Mouse (Mus musculus): ENCODE results near the gene Atg14.
A peak's percentile ranks its signal among the peaks of the same experiment; 100 is the strongest.
"Not testable (repeated sequence)": the region's sequence is repeated elsewhere in the genome, so short reads cannot be mapped to it uniquely, and the experiment has no call there.

The Atg14 gene

DNA sequence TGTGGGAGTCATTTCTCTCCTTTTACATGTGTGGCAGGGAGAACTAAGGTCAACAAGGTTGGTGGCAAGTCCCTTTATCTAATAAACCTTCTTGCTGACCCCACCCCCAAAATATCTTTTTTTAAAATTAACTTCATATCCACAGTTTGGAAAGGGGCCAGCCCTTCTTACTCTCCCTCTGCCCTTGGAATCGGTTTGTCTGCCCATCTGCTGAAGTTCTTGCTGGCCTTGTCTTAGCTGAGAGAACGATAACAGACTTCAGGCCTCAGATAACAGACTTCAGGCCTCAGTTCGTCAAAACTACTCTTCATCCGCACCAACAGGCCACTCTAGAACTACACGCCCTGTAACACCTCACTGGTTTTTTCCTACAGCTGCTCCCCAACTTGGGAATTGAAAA lies 26.2 kb downstream of the Atg14 start:
- no peak for DNase-seq (ENCODE audit: low read depth in 2 of 2, low spot score in 2 of 2)

DNA sequence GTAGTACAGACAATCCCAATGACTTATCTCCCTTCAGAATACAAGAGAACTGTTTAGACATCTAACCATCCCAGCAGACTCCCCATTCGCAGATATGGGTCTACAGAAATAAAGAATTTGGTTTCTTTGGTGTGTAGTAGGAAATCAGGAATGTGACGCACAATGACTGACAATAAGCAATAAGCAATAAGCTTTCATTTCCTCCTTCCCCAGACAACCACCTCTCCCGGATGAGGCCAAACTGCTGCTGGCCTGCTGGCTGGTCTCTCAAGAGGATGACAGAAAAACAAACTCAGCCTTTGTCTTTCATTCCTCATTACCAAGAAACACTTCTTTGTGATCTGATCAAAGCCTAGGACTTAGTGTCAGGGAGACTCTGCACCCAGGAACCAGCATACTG lies 28.2 kb downstream of the Atg14 start:
- DNase-seq (ENCODE audit: low read depth in 2 of 2, low spot score in 2 of 2), result no peak

DNA sequence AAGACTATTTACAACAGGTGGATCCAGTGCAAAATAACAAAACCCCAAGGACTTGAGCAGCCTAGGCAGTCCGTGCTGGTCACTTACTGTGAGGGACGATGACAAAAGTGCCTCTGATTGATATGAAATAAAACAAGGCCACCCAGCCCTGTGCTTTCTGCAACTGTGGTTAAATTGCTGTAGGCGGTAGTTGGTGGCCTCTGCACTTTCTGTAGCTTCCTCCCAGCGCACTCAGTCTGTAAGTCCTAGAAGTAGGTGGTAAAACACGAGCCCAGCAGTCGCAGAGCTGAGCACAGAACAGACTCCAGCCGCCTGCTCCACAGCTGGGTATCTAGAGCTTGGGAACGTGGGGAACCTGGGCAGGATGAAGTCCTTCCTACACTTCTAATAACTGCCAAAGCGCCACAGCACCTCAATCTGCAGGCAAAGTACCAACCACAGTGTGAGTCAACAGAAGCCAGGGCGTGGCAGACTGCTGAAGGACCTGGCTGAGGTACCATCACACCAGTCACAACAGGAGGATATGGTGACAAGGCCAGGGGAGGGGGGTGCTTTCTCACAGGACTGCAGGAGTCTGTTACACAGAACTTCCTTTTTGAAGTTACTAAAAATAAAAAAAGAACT lies 29.0 kb downstream of the Atg14 start:
- DNase-seq (ENCODE audit: low read depth in 2 of 2, low spot score in 2 of 2), result peak in 1 of 2 experiments; percentile 3

DNA sequence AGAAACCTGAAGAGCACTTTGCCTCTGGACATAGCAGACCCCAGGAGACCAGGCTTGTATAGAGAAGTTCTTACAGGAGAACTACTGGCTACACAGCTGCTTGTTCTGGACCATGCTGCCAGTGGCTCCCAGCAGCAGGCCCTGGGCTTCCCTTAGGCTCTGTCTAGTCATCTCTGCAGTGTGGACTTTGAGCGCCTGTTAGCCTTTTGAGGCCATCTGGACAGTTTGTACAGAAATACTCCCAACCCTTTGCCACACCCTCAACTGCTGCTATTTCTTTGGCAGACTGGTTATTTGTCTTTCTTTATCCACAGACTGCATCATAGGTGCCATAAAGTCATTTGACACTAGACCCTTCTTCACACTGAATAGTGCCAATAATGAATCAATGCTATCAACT lies 35.4 kb downstream of the Atg14 start:
- DNase-seq (ENCODE audit: low read depth in 2 of 2, low spot score in 2 of 2), result no peak

DNA sequence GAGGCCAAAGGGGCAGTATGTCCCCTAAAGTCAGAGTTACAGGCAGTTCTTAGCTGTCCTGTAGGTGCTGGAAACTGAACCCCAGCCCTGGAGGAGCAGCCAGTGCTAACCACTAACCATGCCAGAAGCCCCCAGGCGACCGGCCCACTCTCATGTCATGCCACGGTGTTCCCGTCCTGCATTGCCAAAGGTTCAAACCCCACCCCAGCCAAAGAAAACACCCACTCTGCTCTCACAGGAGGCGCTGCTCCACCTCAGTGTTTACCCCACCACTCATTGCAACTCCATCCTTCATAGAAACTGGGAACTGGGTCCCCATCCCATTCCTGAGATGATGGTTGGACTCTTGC lies 36.3 kb downstream of the Atg14 start:
- DNase-seq (ENCODE audit: low read depth in 2 of 2, low spot score in 2 of 2), result no peak

DNA sequence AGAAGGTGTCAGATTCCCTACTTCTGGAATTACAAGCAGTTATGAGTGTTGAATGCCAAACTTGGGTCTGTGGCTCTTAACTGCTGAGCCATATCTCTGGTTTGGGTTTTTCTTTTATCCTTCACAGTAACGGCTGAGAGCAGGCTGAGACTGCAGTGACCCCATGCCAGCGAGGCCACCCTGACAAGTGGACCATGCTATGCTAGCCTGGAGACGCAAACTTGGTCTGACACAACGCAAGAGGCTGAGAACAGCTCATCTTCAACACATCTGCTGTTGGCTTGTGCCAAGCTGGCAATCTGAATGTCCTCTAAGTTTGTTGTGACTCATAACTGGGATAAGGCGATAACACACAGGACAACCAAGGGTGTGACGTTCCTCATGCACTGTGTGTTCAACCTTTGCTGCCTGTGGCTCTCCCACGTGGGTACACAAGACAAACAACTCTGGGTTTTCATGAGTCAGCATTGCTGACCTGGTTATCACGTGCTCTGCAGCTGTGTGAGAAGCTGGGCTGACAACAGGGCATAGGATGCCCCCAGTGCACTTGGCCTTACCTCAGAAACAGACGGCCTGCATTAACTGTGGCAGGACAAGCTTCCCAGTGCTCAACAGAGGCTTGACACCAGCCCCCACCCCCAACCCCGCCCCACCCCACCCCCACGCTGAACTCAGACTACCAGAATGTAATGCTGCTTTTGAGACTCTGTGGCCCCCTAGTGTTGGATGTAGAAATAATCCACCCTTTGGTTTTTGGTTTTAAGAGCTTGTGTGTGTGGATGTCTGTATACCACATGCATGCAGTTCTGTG lies 36.9 kb downstream of the Atg14 start:
- peak in 1 of 2 experiments; percentile 10 for DNase-seq (ENCODE audit: low read depth in 2 of 2, low spot score in 2 of 2)

DNA sequence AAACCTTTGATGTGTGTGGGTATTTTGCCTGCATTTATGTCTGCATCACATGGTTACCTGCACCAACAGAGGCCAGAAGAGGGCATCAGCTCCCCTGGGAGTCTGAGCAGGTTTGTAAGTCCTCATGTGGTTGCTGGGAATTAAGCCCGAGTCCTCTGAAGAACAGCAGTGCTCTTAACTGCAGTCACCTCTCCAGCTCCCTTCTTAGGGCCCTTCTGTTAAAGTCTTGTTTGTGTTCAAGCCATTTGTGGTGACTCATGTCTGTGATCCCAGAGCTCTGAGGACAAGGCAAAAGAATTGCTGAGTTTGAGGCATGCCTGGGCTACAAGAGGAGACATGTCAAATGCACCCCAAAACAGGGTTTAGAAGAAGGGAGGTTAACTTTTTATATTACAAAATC lies 38.0 kb downstream of the Atg14 start:
- no peak for DNase-seq (ENCODE audit: low read depth in 2 of 2, low spot score in 2 of 2)

DNA sequence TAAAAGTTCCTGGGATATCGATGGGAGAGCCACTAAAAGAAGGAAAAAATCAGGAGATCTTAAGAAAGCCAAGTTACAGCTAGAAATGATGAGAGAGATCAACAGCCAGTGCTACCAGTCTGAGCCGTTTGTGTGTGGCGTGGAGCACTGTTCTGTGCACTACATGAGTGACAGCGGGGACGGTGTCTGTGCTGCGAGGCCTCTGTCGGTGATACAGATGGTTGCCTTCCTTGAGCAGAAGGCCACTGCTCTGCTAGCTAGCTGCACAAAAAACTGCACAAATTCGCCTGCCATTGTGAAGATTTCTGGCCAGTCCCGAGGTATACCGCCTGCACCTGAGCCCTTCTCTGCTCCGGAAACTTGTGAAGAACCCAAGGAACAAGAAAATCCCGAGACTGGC lies 40.9 kb downstream of the Atg14 start:
- DNase-seq (ENCODE audit: low read depth in 2 of 2, low spot score in 2 of 2), result not testable (repeated sequence)

DNA sequence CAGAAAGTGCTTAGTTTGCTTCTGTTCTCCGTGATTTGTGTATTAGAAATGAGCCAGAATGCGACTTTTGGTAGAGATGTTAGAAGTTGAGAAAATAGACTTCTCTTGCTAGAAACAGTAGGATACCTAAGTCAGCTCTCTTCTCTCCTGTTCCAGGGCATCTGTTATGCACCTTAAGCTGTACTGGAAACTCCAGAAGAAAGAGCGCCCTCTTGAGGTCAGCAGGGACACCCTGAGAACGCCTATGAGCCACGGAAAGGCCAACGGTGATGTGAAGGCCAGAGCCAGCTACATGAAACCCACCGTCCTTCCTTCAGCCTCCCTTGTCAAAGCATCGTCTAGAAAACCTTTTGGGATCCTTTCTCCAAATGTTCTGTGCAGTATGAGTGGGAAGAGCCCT lies 41.4 kb downstream of the Atg14 start:
- DNase-seq (ENCODE audit: low read depth in 2 of 2, low spot score in 2 of 2), result peak; percentile 25 to 54

DNA sequence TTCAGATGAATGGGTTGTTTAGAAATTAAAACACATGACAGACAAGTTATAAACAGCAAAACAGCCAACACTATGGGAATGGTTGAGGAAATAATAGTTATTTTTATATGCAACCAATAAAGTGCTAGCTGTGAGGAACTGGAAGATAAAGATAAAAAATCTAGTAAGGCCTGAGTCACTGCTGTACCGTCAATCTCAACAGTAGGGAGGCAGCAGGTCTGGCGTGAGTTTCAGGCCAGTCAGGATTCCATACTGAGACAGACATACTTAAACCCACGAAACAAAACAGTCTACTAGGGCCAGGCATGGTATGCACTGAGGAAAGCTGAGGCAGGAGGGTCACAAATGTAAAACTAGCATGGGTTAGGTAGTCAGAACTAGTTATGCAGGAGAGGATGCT lies 42.2 kb downstream of the Atg14 start:
- DNase-seq (ENCODE audit: low read depth in 2 of 2, low spot score in 2 of 2), result no peak

DNA sequence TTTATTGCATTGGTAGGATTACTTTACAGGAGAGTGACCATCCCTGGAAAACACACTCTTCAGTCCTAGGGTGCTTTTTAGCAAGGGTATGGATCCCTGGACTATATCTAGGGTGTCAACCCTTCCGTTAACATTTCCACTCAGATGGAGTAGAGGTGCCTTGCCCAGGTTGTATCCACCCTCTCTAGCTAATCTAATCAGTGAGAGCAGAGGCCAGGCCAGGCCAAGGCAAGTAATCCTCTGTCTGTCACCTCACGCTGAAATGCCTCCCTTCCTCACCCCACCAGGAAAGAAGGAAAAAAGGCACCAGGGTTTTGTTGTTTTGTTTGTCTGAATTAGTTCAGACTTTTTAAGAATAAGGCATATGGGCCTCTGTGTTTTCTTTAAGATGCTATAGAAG lies 42.6 kb downstream of the Atg14 start:
- no peak for DNase-seq (ENCODE audit: low read depth in 2 of 2, low spot score in 2 of 2)

DNA sequence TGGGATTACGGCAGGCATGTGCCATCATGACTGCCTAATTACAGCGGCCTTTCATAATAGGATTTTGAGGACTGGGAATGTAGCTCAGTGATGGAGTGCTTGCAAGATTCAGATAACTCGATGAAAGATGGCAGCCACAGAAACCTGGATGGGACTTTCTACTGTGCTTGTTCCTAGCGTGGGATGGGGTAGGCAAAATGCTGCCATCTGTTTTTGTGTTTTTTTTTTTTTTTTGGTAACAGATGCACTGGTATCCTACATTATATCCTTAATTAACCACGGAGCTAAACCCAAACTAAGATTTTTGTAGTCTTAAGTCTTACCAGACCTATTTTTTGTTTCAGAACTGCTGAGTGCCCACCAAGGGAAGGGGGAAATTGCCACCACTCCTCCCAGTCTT lies 44.6 kb downstream of the Atg14 start:
- DNase-seq (ENCODE audit: low read depth in 2 of 2, low spot score in 2 of 2), result no peak

DNA sequence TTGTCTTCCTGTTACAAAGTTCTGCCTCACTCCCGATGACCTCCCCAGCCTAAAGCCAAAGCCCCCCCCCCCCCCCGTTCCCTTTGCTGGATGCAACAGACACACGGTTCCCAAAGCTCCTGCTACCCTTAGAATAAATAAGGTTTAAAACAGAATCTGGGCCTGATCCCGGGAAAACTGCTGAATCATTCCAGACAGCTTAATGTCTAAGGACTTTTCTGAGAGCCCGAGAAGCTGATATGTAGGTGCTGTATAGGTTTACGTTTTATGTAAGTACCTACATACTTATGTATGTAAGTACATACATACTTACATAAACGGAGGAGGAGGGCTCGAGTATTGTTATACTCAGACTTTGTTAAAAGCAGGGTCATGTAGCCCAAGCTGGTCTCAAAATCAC lies 45.1 kb downstream of the Atg14 start:
- DNase-seq (ENCODE audit: low read depth in 2 of 2, low spot score in 2 of 2), result no peak

DNA sequence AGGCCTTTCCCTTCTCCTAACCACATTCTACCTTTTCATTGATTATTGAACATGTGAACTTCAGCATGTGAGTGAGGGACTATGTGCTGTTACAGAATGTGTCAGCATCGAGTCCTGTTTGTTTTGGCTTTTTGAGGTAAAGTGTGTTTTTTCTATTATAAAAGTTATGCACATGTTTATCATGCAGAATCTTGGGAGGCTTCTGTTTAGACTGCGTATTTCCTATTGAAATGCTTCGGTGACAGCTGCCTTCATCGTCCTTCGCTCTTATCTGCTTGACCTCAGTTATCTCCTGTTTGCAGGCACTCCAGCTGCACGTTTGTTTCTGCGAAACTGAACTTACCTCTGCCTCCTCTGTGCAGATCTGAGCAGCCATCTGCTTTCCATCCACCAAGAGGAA lies 48.1 kb downstream of the Atg14 start:
- DNase-seq (ENCODE audit: low read depth in 2 of 2, low spot score in 2 of 2), result no peak

DNA sequence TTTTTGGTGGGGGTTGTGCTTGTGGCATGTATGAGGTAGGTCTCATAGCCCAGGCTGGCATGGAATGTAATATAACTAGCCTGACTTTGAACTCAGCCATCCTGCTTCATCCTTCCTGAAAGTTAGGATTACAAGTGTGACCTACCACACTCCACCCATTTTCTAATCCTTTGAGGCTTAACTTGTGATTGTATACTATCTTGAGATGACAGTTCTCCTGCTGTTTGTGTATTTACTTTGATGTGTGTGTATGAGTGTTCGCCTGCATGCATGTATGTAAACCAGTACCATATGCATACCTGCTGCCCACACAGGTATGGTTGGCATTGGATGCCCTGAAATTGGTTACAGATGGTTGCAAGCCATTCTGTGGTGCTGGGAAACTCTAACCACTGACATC lies 48.8 kb downstream of the Atg14 start:
- DNase-seq (ENCODE audit: low read depth in 2 of 2, low spot score in 2 of 2), result no peak

DNA sequence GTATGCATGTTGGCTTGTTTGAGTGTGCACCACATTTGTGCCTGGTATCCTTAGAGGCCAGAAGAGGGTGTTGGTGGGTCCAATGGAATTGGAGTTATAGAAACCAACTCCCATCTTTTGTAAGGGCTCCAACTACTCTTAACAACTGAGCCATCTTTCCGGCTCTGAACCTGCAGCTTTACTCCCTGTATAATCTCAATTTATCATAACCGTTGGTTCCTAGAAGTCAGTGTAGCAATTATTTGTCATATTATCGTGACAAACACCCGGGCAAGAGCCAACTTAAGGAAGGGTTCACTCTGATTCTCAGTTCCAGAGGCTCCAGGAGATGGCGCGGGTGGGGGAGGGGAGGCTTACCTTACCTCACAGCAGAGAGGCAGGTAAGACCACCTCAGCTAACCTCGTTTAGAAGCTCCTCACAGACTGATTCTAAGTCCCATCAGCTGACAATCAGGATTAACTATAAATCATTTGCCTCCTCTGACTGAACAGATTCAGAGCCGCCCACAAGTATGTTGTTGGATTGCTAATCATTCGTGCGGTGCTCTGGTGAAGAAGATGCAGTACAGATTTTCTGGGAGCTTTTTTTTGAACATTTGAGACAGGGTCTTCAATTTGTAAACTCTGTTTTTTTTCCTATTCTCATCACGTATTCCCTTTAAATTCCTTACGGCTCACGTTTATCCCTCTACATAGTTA lies 49.5 kb downstream of the Atg14 start:
- no peak for DNase-seq (ENCODE audit: low read depth in 2 of 2, low spot score in 2 of 2)

DNA sequence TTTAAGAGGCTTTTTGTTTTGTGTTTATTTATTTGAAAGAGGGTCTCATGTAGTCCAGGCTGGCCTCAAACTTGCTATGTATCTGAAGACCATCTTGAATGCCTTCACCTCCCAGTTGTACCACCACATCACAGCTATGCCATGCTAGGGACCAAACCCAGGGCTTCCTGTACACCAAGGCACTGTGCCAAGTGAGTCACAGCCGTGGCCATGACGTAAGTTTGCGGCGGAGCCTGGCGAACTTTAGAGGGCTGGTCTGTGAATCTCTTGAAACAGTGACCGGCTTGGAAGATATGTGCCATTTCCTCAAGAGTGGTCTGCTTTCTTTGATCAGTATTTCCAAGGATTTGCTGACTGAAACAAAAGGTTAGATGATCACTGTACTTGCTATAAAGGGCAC lies 51.8 kb downstream of the Atg14 start:
- DNase-seq (ENCODE audit: low read depth in 2 of 2, low spot score in 2 of 2), result peak in 1 of 2 experiments; percentile 3

DNA sequence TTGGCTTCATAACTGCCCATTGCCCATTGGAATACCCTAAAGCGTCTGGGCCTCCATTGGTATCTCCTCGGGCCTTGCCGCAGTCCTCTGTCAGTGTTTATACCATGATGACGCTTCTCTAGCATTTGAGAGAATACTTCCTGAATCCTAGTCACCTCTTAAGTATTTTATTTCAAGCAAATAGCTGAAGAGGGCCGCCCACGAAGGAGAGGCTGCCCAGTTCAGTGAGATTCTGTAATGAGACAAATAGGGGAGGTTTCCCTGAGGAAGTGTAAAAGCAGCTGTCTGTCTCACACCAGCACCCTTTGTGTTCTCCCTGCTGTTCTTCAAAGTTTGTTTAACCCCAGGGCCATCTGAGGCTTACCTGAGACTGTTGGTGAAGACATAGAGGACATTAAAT lies 53.7 kb downstream of the Atg14 start:
- no peak for DNase-seq (ENCODE audit: low read depth in 2 of 2, low spot score in 2 of 2)

DNA sequence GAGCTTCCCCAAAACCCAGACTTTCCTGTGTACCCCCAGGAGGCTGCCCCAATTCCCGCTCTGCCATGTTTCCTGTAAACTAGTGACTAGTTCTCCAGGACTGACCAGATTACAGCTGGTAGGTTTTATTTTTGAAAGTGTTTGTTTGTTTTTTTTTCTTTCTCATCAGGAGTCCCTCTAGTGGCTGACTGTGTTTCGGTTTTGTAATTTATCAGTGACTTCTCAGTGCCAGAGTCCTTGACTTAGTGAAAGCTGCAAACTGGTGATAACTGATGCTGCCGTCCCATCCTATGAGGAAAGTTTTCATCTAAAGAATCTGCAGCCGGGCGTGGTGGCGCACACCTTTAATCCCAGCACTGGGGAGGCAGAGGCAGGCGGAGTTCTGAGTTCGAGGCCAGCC lies 54.8 kb downstream of the Atg14 start:
- DNase-seq (ENCODE audit: low read depth in 2 of 2, low spot score in 2 of 2), result no peak

DNA sequence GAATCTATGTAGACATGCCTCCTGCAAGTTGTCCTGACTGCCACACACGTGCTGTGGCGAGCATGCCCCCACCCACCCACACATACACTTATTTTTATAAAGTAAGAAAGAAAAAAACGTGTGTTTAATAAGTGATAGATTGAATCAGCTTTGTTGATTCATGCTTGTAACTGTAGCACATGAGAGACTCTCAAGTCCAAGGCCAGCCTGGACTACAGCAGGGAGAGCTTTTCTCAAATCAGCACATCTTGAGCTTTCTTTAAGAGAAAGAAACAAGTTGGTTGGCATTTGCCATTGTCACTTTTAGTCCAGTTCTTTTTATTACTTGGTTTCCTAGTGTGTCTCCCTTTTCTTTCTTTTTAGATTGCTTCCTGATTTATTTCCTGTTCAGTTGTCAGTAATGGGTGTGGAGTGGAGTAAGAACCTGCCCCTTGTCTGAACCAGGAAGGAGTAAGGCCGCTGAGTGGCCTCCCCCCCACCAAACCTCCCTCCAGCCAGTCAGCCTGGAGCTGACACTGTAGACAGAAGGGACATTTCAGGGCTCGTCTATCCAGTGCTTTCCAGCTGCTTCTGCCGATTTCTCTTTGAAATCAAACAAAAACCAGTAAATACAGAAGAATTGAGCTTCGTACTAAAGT lies 55.5 kb downstream of the Atg14 start:
- no peak for DNase-seq (ENCODE audit: low read depth in 2 of 2, low spot score in 2 of 2)

DNA sequence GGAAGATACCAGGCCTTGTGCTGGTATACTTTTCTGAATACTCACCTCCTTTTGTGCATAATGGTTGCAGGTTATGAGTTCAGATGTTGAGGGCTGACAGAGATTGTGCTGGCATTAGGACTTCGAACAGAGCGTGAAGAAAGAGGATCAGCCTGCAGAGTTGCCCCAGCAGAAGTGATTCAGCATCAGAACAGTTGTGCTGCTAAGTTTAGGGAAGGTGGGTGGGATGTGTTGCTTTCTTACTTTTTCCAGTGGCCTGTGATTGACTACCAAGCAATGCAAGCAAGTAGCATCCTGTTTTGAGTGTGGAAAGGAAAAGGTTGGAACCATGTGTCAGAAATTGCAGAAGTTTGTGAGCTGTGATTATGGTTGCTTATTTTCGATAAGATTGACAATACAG lies 56.8 kb downstream of the Atg14 start:
- DNase-seq (ENCODE audit: low read depth in 2 of 2, low spot score in 2 of 2), result no peak

DNA sequence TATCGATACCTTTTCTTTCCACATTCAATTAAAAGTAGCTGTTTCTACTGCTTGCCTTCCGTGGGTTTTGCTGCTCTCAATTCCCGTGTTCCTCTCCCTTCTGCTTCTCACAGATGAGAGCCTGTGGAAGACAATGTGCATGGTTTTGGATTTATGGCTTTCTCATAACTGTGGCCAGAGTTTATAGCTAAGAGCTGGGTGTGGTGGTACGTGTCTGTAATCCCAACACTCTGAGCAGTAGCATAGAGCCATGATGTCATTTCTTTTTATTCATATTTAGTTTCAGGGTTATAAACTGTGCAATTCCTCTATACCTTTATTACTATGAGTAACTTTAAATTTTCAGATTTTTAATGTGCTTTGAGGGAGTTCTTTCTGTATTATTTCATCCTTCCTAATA lies 60.2 kb downstream of the Atg14 start:
- no peak for DNase-seq (ENCODE audit: low read depth in 2 of 2, low spot score in 2 of 2)

Data from CD8-positive naive resting alpha-beta T cell, adult 2 months (primary cell).